Mouse (Mus musculus) lung, embryonic 16.5 days (tissue): ENCODE measurements around the gene Igfbp2. TPM values are rescaled to one million over a fixed set of nuclear protein-coding genes. Genes with fewer than 3 reads are reported as not detected.
A peak's percentile ranks its signal among the peaks of the same experiment; 100 is the strongest.

Experiments used
- ATAC-seq: fragments of 200-750 bp; cut with Nextera tagmentation; 2 replicates; pipeline ENCODE4 v1.8.0; 2017; ENCODE audit warnings: low read depth, mild to moderate bottlenecking, moderate library complexity
- H3K27ac ChIP-seq: fragments of 300-500 bp; sonication (generic); 2 replicates; pipeline ENCODE4 v1.5.1; 2014; ENCODE audit warnings: mild to moderate bottlenecking, control low read depth, low read length
- H3K27me3 ChIP-seq: fragments of 300-500 bp; sonication (generic); 2 replicates; pipeline ENCODE4 v1.6.1; 2014; ENCODE audit warnings: low read depth, low read length, mixed read lengths; ENCODE audit not compliant: control insufficient read depth, insufficient read depth
- H3K36me3 ChIP-seq: fragments of 300-500 bp; sonication (generic); 2 replicates; pipeline ENCODE4 v1.6.1; 2014; ENCODE audit warnings: low read length; ENCODE audit not compliant: control insufficient read depth, insufficient read depth
- H3K4me1 ChIP-seq: fragments of 300-500 bp; sonication (generic); replicated peaks from 2 replicates; pipeline ENCODE4 v1.6.1; 2014; ENCODE audit warnings: low read length, mixed read lengths; ENCODE audit not compliant: control insufficient read depth, insufficient read depth
- H3K4me2 ChIP-seq: fragments of 300-500 bp; sonication (generic); 2 replicates; pipeline ENCODE4 v1.6.1; 2014; ENCODE audit warnings: low read depth, low read length, control low read depth
- H3K4me3 ChIP-seq: fragments of 300-500 bp; sonication (generic); 2 replicates; pipeline ENCODE4 v1.5.1; 2014; ENCODE audit warnings: mild to moderate bottlenecking, low read length, control low read depth
- H3K9ac ChIP-seq: fragments of 300-500 bp; sonication (generic); 2 replicates; pipeline ENCODE4 v1.6.1; 2014; ENCODE audit warnings: low read length, control low read depth
- H3K9me3 ChIP-seq: fragments of 300-500 bp; sonication (generic); 2 replicates; pipeline ENCODE4 v1.6.1; 2016; ENCODE audit warnings: low read length; ENCODE audit not compliant: control insufficient read depth
- WGBS: fragments of 180-500 bp; shearing (Covaris S2); extraction: QIAGEN DNeasy Blood & Tissue Kit; methylation state at CpG from one replicate; pipeline ENCODE4 v1.1.7; 2014; 5-methylcytosine and 5-hydroxymethylcytosine counted together
- polyA plus RNA-seq: library from polyadenylated mRNA; unstranded; fragments of >200 nt; fragmentation: Nextera tagmentation; extraction: Ambion mirVana; gene quantifications from 2 replicates; pipeline ENCODE4 v1.2.1, GENCODE M21; 2015

Igfbp2 gene
- polyA plus RNA-seq, 1 experiment from 2014 or later, result 233 TPM

GRCm38 (mm10) chr1:72870615-72871336 is 46.5 kb downstream of the Igfbp2 start:
- Histone ChIP-seq H3K36me3 (no peaks in the 10 kb centered on the region), H3K27me3 (peaks cover 12% of the 10 kb centered on the region), H3K4me3 (peak overlapping the region; percentile 64), H3K9me3 (no peaks in the 10 kb centered on the region), H3K4me2 (peak overlapping the region; percentile 70), H3K9ac (peak overlapping the region; percentile 40), H3K4me1 (peaks cover 37% of the 10 kb centered on the region), H3K27ac (peak overlapping the region; percentile 58)
- 1% methylated on average over 20 of the region's 20 CpGs for WGBS
- peak; percentile 65 for ATAC-seq

DNA sequence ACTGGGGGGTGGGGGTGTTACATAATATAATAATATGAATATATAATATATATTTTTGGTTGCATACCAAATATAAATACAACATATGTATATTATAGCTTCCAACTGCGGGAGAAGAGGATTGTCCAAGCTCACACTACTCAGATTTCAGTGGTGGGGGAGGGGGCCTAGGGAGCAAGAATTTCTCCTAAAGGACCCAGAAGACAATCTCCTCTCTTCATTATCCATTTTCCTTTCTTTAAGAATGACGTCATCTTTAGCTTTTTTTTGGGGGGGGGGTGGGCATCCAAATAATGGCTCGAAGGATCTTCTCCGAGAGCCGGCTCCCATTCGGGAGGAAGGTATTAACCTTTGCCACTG is 47.0 kb downstream of the Igfbp2 start:
- Histone ChIP-seq H3K9me3 (no peaks in the 10 kb centered on the region), H3K4me1 (peaks cover 36% of the 10 kb centered on the region), H3K4me3 (peak overlapping the region; percentile 64), H3K4me2 (peak overlapping the region; percentile 70), H3K27me3 (peaks cover 13% of the 10 kb centered on the region), H3K36me3 (no peaks in the 10 kb centered on the region), H3K27ac (peak overlapping the region; percentile 72), H3K9ac (peak overlapping the region; percentile 61)
- no peak for ATAC-seq
- 0% methylated on average over 6 of the region's 6 CpGs for WGBS

DNA sequence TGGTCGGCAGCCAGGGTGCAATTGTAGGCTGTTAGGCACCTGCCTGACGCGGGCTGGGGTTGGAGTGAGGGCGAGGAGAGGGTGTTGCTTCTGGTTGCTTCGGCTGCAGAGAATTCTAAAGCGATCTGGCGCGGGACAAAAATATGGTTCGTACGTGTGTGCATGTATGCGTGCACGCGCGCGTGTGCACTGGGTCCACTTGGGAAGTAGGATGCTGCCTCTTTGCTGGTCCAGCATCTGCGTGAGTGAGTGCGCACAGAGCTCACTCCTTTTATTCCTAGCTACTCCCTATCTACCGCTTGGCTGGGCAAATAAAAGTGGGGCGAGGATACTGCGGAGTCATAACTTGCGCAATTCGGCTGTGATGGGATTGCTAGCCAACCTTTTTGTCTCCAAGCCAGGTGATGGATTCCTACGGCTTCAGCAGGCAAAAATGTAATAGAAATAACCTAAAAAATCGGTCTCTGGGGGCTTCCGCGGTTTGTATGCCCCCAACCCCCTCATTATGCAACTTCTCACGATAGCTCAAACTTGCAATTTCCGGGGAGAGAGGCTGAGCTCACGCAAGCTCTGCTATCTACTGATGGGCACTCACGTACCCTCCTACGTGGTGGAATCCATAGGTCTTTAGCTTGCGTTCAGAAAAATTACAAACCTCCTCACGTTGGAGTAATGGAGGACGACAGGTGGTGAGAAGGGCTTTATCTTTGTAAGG is 47.6 kb downstream of the Igfbp2 start:
- H3K27ac ChIP-seq, result peak overlapping the region; percentile 72
- peaks cover 19% of the 10 kb centered on the region for H3K27me3 ChIP-seq
- peaks cover 36% of the 10 kb centered on the region for H3K4me1 ChIP-seq
- H3K4me2 ChIP-seq, result peak overlapping the region; percentile 70
- H3K9me3 ChIP-seq, result no peaks in the 10 kb centered on the region
- H3K4me3 ChIP-seq, result peak overlapping the region; percentile 64
- WGBS, result under 1% methylated on average over 34 of the region's 34 CpGs
- no peak for ATAC-seq
- H3K36me3 ChIP-seq, result no peaks in the 10 kb centered on the region
- peak overlapping the region; percentile 61 for H3K9ac ChIP-seq

DNA sequence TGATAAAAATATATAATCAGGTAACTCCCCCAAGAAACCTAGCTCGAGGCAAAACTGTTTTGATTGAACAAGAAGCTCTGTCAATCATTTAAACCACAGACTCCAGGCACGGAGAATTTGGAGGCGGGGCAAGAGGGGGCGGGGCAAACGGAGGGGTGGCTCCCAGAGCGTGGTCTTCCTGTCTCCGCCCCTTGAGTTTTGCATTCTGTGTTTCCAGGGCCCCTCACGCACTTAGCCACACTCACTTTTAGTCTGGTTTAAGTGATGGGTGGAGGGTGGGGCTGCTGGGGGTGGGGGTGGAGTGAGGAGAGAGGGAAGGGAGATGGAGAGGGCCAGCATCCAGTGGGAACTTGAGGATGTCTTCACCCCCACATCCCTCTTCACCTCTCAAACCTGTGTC is 48.2 kb downstream of the Igfbp2 start:
- Histone ChIP-seq H3K27ac (peak overlapping the region; percentile 95; the same call in 1 of the 2 replicates), H3K4me2 (peak overlapping the region; percentile 70), H3K36me3 (no peaks in the 10 kb centered on the region), H3K9ac (no peak overlapping the region), H3K9me3 (no peaks in the 10 kb centered on the region), H3K4me1 (peaks cover 36% of the 10 kb centered on the region), H3K27me3 (peaks cover 22% of the 10 kb centered on the region), H3K4me3 (peak overlapping the region; percentile 64)
- WGBS, result under 1% methylated on average over 8 of the region's 8 CpGs
- peak; percentile 39 for ATAC-seq

DNA sequence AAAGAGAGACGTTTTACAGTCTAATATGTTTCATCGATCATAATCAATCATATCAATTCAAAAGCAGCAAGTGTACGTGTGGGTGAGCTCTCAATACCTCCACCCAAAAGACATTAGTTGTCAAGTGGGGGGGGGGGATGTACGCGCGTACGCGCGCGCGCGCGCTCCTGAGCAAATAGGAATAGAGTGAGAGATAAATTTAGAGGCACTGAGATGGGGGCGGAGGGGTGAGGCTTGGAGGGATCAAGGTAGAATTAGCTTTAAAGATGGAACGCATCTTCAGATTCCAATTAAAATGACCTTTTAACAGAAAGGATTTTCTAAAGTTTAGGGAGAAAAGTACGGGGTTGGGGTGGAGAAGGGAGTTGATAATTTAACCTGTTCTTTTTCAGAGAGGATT is 48.8 kb downstream of the Igfbp2 start:
- no peak for ATAC-seq
- Histone ChIP-seq H3K9ac (peak overlapping the region; percentile 78), H3K27me3 (peaks cover 22% of the 10 kb centered on the region), H3K36me3 (no peaks in the 10 kb centered on the region), H3K4me1 (peaks cover 36% of the 10 kb centered on the region), H3K4me2 (peak overlapping the region; percentile 70), H3K4me3 (peak overlapping the region; percentile 64), H3K27ac (peak overlapping the region; percentile 95), H3K9me3 (no peaks in the 10 kb centered on the region)
- WGBS, result 1% methylated on average over 16 of the region's 16 CpGs

DNA sequence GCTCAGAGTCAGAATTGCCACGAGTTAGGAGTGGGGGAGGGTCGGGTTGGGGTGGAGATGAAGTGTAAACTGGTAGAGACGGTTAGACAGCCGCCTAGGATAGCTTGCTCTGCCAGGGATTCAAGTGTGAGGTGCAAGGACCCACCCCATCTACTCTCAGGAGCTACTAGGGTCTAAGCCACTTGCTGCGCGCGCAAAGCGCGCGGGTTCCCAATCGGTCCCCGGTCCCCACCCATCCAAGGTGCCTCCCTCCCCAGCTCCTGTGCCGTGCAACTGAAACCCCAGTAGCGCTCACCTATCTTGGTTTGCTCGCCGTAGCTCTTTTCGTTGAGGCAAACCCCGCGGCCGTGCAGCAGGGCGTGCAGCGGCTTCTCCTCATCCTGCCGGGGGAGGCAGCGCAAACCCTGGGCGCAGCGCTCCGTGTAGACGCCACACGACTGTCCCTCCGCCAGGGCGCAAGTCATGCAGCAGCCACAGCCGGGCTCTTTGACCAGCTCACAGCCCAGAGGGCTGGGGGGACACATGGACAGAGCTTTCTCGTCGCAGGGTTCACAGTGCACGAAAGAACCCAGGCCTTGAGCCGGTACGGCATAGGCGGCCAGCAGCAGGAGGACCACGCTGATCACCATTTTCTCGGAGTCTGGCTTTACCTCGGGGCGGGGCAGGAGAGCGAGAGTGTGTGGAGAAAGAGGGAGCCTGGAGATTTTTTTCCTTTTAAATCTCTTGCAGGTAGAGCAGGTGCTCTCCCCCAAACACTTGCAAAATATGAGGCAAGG is 49.4 kb downstream of the Igfbp2 start:
- WGBS, result under 1% methylated on average over 43 of the region's 43 CpGs

DNA sequence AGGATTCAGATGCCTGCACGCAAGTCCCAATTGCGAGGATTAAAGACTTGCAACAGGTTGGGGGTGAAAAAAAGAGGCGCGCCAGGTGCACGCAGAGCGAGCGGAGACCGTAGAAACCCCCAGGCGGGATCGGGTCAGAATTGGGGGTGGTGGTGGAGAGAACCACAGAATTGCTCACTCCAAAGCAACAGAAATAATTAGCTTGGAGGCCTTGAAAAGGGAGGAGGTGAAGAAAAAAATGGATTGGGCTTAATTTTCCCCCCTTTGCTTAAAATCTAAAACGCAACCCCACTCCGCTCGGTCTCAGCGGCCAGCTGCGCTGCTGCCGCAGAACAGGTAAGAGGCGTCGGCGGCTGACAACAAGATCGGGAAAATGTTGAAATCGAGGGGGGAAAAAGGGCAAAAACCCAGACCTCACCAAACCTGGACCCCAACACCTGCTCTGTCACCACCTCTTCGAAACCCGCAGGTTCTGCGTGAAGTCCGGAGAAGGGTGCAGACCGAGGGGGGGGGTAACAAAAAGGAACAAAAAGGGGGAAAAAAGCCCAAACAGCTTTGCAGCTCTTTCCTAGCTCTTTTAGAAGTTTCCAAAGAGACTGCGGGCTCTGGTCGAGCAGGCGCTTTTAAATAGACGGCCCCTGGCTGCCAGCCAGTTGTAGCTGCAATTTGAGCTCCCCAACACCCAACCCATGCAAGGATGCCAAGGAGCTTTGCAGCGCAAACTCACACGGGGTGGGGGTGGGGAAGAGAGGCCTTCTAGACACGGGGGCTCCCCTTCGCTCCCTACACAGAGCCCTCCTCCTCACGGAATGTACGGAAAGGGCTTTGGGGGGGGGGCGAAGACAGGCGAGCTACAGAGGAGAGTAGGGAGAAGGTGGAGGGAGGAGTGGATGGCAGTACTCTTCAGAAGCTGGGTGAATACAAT is 50.2 kb downstream of the Igfbp2 start, which contains the start of gene Igfbp5:
Igfbp5 (minus strand) TSS at position 598 of the 925 bp plus-strand sequence.
- Histone ChIP-seq H3K4me1 (peaks cover 40% of the 10 kb centered on the region), H3K27ac (peak within 1 kb of the TSS; percentile 95), H3K9ac (peak within 1 kb of the TSS; percentile 78), H3K27me3 (peaks cover 22% of the 10 kb centered on the region), H3K4me3 (peak within 1 kb of the TSS; percentile 64), H3K36me3 (no peaks in the 10 kb centered on the region), H3K4me2 (peak within 1 kb of the TSS; percentile 70), H3K9me3 (no peaks in the 10 kb centered on the region)
- ATAC-seq, result peak; percentile 62
- WGBS, result under 1% methylated on average over 38 of the region's 38 CpGs

More for the DNA sequence above, 49.4 kb downstream of the Igfbp2 start:
- Histone ChIP-seq H3K4me3 (peak overlapping the region; percentile 64), H3K36me3 (no peaks in the 10 kb centered on the region), H3K27me3 (peaks cover 22% of the 10 kb centered on the region), H3K4me1 (peaks cover 41% of the 10 kb centered on the region), H3K4me2 (peak overlapping the region; percentile 70), H3K27ac (peak overlapping the region; percentile 95), H3K9ac (peak overlapping the region; percentile 78), H3K9me3 (no peaks in the 10 kb centered on the region)
- ATAC-seq, result peak; percentile 5; the same call in 1 of the 2 replicates

- Histone ChIP-seq H3K9me3 (no peaks in the 10 kb centered on the region), H3K27ac (no peak overlapping the region), H3K4me3 (no peak overlapping the region), H3K4me2 (peak overlapping the region; percentile 70; the same call in 1 of the 2 replicates), H3K9ac (no peak overlapping the region), H3K27me3 (peaks cover 22% of the 10 kb centered on the region), H3K4me1 (peaks cover 36% of the 10 kb centered on the region), H3K36me3 (no peaks in the 10 kb centered on the region)
- ATAC-seq, result no peak
- 4% methylated on average over 3 of the region's 3 CpGs for WGBS
Measured at GRCm38 (mm10) chr1:72875708-72876107, 51.4 kb downstream of the Igfbp2 start.
